Mouse (Mus musculus) spleen, adult 2 months (tissue): ENCODE measurements around the gene Selp. TPM values are rescaled to one million over a fixed set of nuclear protein-coding genes. Genes with fewer than 3 reads are reported as not detected.
A peak's percentile ranks its signal among the peaks of the same experiment; 100 is the strongest.

ENCODE experiments used
- DNase-seq, 2 experiments: peaks; one replicate each; pipeline versions ENCODE4 v3.0.0 to v3.0.0-alpha.2; 2012 to 2021; ENCODE audit warnings: low spot score in 2 of 2, low read depth in 1 of 2
- H3K27ac ChIP-seq: fragments of 200-500 bp; 2 replicates; pipeline ENCODE4 v1.5.1; 2012; ENCODE audit warnings: low read length, inconsistent platforms; ENCODE audit not compliant: insufficient read depth
- H3K27me3 ChIP-seq: fragments of 200-500 bp; 2 replicates; pipeline ENCODE4 v1.6.1; 2012; ENCODE audit warnings: mild to moderate bottlenecking, moderate library complexity, low read length, inconsistent platforms; ENCODE audit not compliant: control insufficient read depth, insufficient read depth
- H3K36me3 ChIP-seq: fragments of 200-500 bp; 2 replicates; pipeline ENCODE4 v1.6.1; 2012; ENCODE audit warnings: mild to moderate bottlenecking, low read length, inconsistent platforms; ENCODE audit not compliant: control insufficient read depth, insufficient read depth
- H3K4me1 ChIP-seq: fragments of 200-500 bp; 2 replicates; pipeline ENCODE4 v1.6.1; 2011; ENCODE audit warnings: inconsistent platforms; ENCODE audit not compliant: control insufficient read depth, insufficient read depth, insufficient read length
- H3K4me3 ChIP-seq: fragments of 200-500 bp; 2 replicates; pipeline ENCODE4 v1.5.1; 2011; ENCODE audit warnings: mild to moderate bottlenecking, inconsistent platforms; ENCODE audit not compliant: insufficient read depth, insufficient read length; ENCODE audit errors: extremely low read depth
- CTCF ChIP-seq: fragments of 200-500 bp; IDR thresholded peaks from 2 replicates; pipeline ENCODE4 v1.5.1; 2011; ENCODE audit warnings: mild to moderate bottlenecking, inconsistent platforms; ENCODE audit not compliant: insufficient read depth, insufficient read length, insufficient replicate concordance; ENCODE audit errors: extremely low read depth
- POLR2A ChIP-seq: fragments of 200-500 bp; IDR thresholded peaks from 2 replicates; pipeline ENCODE4 v1.6.1; 2011; ENCODE audit warnings: low read depth, low read length, inconsistent platforms
- WGBS: fragments of 180-500 bp; shearing (Covaris S2); methylation state at CpG from one replicate; pipeline ENCODE4 v1.1.7; 2018; 5-methylcytosine and 5-hydroxymethylcytosine counted together
- polyA plus RNA-seq: library from polyadenylated mRNA; depleted of rRNA; stranded (reverse); fragments of >200 nt; gene quantifications from 2 replicates; pipeline ENCODE4 v1.2.3, GENCODE M21; 2012

Selp gene
- polyA plus RNA-seq, 1 experiment, result 2.2 TPM

DNA sequence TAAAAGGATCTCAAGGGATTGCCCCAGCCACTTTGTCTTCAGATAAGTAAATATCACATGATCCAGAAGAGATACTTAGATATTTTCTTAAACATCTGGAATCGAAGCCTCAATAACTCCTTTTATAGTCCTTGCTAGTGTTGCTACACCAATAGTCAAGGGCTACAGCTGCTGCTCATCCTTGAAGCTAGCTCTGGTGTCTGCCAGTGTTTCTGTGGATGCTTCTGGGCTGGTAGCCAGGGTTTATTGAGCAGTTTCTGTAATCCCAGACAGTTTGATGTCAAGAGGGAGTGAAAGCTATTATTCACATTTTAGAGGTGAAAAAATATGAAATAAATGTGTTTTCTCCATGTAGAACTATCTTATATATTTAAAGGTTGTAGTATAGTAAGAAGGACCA is 17.5 kb downstream of the Selp start:
- Histone ChIP-seq H3K4me1 (peaks cover 20% of the 10 kb centered on the region; the same call in 1 of the 2 replicates), H3K36me3 (no peaks in the 10 kb centered on the region), H3K27ac (no peak overlapping the region), H3K27me3 (no peaks in the 10 kb centered on the region), H3K4me3 (no peak overlapping the region)
- WGBS, result 80% methylated on average over 1 of the region's 1 CpGs
- no peak for TF ChIP-seq CTCF
- DNase-seq, result no peak

- Histone ChIP-seq H3K27me3 (no peaks in the 10 kb centered on the region), H3K4me1 (peaks cover 25% of the 10 kb centered on the region; the same call in 1 of the 2 replicates), H3K27ac (peak overlapping the region; percentile 16; the same call in 1 of the 2 replicates), H3K4me3 (no peak overlapping the region), H3K36me3 (no peaks in the 10 kb centered on the region)
- TF ChIP-seq CTCF (no peak), POLR2A (no peak)
- no peak for DNase-seq
- WGBS, result 76% methylated on average over 6 of the region's 6 CpGs
Measured at GRCm38 (mm10) chr1:164134101-164134500, 19.0 kb downstream of the Selp start.

- no peaks in the 10 kb centered on the region for H3K36me3 ChIP-seq
- no peak overlapping the region for H3K4me3 ChIP-seq
- 4% methylated on average over 5 of the region's 5 CpGs for WGBS
- peak overlapping the region; percentile 89 for H3K27ac ChIP-seq
- peak; percentile 51 to 67 for DNase-seq
- no peaks in the 10 kb centered on the region for H3K27me3 ChIP-seq
- TF ChIP-seq POLR2A (no peak), CTCF (no peak)
- H3K4me1 ChIP-seq, result peaks cover 29% of the 10 kb centered on the region; the same call in 1 of the 2 replicates
Measured at GRCm38 (mm10) chr1:164135360-164135759, 20.3 kb downstream of the Selp start.

DNA sequence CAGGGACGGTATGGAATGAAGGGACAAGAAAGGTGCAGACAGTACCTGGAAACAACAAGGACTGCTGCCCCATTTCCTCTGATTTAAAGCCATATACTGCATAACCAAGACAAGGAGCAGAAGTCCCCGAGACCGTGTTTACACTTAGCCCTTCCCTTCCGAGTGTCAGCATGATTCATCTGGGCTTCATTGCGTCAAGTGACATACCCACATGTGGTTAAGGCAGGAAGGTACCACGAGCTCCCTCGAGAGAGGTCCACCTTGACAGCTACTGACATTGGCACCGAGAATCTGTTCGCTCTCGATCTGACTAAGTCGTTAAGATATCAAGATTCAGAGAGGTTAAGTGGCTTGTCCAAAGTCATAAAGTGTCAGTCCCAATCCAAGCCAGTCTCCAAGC is 20.9 kb downstream of the Selp start:
- Histone ChIP-seq H3K27ac (peak overlapping the region; percentile 89), H3K4me3 (no peak overlapping the region), H3K27me3 (no peaks in the 10 kb centered on the region), H3K36me3 (no peaks in the 10 kb centered on the region), H3K4me1 (peaks cover 29% of the 10 kb centered on the region; the same call in 1 of the 2 replicates)
- WGBS, result 4% methylated on average over 11 of the region's 11 CpGs
- DNase-seq, result peak; percentile 70 to 87
- TF ChIP-seq CTCF (no peak), POLR2A (no peak; the same call in 1 of the 2 replicates)

GRCm38 (mm10) chr1:164136636-164137035 is 21.6 kb downstream of the Selp start:
- no peaks in the 10 kb centered on the region for H3K27me3 ChIP-seq
- no peak for TF ChIP-seq CTCF
- no peak for TF ChIP-seq POLR2A
- DNase-seq, result no peak
- no peak overlapping the region for H3K4me3 ChIP-seq
- no peaks in the 10 kb centered on the region for H3K36me3 ChIP-seq
- peaks cover 29% of the 10 kb centered on the region; the same call in 1 of the 2 replicates for H3K4me1 ChIP-seq
- WGBS, result 60% methylated on average over 6 of the region's 6 CpGs
- H3K27ac ChIP-seq, result peak overlapping the region; percentile 16; the same call in 1 of the 2 replicates

DNA sequence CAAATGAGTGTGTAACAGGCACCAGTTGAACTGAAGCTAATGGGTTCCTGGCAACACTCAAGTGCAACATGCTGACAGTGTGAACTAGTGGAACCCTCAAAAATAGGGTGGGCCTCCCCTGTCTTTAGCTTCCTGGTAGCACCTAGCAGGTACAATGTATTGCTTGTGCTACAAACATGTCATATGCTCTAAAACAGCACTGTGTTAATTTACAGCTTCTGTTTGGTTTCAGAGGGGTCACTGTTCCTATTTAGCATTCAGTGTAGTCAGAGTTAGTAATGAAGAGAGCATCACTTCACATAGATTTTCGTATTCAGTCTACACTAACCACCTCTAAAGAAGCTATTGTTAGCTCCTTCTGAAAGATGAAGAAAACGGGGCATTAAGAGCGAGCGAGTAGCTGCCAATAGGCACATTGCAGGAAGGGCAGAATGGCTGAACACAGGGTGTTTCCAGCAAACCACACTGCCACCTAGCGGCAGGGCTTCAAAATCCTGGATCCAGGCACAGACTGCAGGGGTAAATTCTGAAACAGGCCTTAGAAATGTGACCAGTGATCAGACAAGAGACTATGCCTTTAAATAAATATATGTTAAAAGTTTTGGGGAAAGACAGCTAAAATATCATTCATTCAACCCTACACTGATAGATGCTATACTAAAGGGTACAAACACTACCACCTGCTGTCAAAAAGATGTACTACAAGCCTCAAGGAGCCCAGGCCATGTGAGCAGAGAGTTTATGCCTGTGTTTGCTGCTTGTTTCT is 23.5 kb downstream of the Selp start:
- H3K4me1 ChIP-seq, result peaks cover 29% of the 10 kb centered on the region; the same call in 1 of the 2 replicates
- TF ChIP-seq CTCF (peak; percentile 83; the same call in 1 of the 2 replicates), POLR2A (no peak)
- H3K27ac ChIP-seq, result no peak overlapping the region
- no peaks in the 10 kb centered on the region for H3K36me3 ChIP-seq
- peak; percentile 74 to 85 for DNase-seq
- WGBS, result 2% methylated on average over 5 of the region's 5 CpGs
- H3K4me3 ChIP-seq, result no peak overlapping the region
- H3K27me3 ChIP-seq, result no peaks in the 10 kb centered on the region

DNA sequence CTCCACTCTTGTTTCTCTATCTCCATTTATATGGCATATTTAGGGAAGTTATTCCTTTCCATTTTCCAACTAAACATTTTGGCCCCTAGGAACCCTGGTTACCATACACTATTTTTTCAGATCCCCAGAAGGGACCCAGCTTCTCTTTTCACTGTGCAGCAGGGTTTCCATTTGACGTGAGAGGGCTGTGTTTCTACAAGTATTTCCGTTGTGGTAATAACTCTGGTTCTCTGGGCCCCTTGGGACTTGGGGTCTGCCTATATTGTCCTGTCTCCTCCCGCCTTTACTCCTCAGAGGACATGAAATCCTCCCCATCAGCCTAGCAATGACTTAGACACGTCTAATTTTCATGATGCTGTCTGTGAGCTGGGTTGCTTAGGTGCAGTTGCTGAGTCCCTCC is 24.4 kb downstream of the Selp start:
- Histone ChIP-seq H3K4me3 (no peak overlapping the region), H3K27me3 (no peaks in the 10 kb centered on the region), H3K27ac (0 out of 2 replicates have a peak overlapping the region, but pooled peaks have one; percentile 16), H3K36me3 (no peaks in the 10 kb centered on the region), H3K4me1 (peaks cover 23% of the 10 kb centered on the region; the same call in 1 of the 2 replicates)
- no peak for TF ChIP-seq CTCF
- no peak for TF ChIP-seq POLR2A
- DNase-seq, result peak; percentile 27 to 37
- WGBS, result 34% methylated on average over 4 of the region's 4 CpGs
